Mouse (Mus musculus) embryonic facial prominence, embryonic 14.5 days (tissue): ENCODE results near the gene Tspoap1. TPM values are rescaled to one million over a fixed set of nuclear protein-coding genes. Genes with fewer than 3 reads are reported as not detected.

ENCODE experiments used
- ATAC-seq: fragments of 200-750 bp; cut with Nextera tagmentation; 2 replicates; pipeline ENCODE4 v1.8.0; 2017; ENCODE audit warnings: low read depth, moderate number of reproducible peaks, moderate TSS enrichment
- DNase-seq: peaks from one replicate; pipeline ENCODE4 v3.0.0-alpha.2; 2015; ENCODE audit warnings: low spot score
- H3K27ac ChIP-seq: fragments of 300-500 bp; sonication (generic); replicated peaks from 2 replicates; pipeline ENCODE4 v1.5.1; 2014; ENCODE audit warnings: low read depth, mild to moderate bottlenecking, low read length, moderate library complexity
- H3K27me3 ChIP-seq: fragments of 300-500 bp; sonication (generic); replicated peaks from 2 replicates; pipeline ENCODE4 v1.6.1; 2014; ENCODE audit warnings: low read length; ENCODE audit not compliant: control insufficient read depth, insufficient read depth
- H3K36me3 ChIP-seq: fragments of 300-500 bp; sonication (generic); 2 replicates; pipeline ENCODE4 v1.6.1; 2014; ENCODE audit warnings: low read length, mixed read lengths; ENCODE audit not compliant: control insufficient read depth, insufficient read depth
- H3K4me1 ChIP-seq: fragments of 300-500 bp; sonication (generic); 2 replicates; pipeline ENCODE4 v1.6.1; 2014; ENCODE audit warnings: antibody characterized with exemption, low read length; ENCODE audit not compliant: control insufficient read depth, insufficient read depth
- H3K4me2 ChIP-seq: fragments of 300-500 bp; sonication (generic); 2 replicates; pipeline ENCODE4 v1.6.1; 2014; ENCODE audit warnings: low read depth, mild to moderate bottlenecking, low read length, moderate library complexity, mixed read lengths
- H3K4me3 ChIP-seq: fragments of 300-500 bp; sonication (generic); 2 replicates; pipeline ENCODE4 v1.5.1; 2014; ENCODE audit warnings: low read depth, mild to moderate bottlenecking, low read length
- H3K9ac ChIP-seq: fragments of 300-500 bp; sonication (generic); 2 replicates; pipeline ENCODE4 v1.6.1; 2014; ENCODE audit warnings: low read depth, mild to moderate bottlenecking, low read length, moderate library complexity, mixed read lengths
- H3K9me3 ChIP-seq: fragments of 300-500 bp; sonication (generic); 2 replicates; pipeline ENCODE4 v1.6.1; 2016; ENCODE audit warnings: low read length; ENCODE audit not compliant: control insufficient read depth
- WGBS: fragments of 180-500 bp; shearing (Covaris S2); extraction: QIAGEN DNeasy Blood & Tissue Kit; methylation state at CpG from one replicate; pipeline ENCODE4 v1.1.7; 2014; 5-methylcytosine and 5-hydroxymethylcytosine counted together
- polyA plus RNA-seq: library from polyadenylated mRNA; unstranded; fragments of >200 nt; fragmentation: Nextera tagmentation; extraction: Ambion mirVana; gene quantifications from 2 replicates; pipeline ENCODE4 v1.2.1, GENCODE M21; 2014

Gene Tspoap1
- 1.9 and 2.2 TPM in 2 replicates for polyA plus RNA-seq

DNA sequence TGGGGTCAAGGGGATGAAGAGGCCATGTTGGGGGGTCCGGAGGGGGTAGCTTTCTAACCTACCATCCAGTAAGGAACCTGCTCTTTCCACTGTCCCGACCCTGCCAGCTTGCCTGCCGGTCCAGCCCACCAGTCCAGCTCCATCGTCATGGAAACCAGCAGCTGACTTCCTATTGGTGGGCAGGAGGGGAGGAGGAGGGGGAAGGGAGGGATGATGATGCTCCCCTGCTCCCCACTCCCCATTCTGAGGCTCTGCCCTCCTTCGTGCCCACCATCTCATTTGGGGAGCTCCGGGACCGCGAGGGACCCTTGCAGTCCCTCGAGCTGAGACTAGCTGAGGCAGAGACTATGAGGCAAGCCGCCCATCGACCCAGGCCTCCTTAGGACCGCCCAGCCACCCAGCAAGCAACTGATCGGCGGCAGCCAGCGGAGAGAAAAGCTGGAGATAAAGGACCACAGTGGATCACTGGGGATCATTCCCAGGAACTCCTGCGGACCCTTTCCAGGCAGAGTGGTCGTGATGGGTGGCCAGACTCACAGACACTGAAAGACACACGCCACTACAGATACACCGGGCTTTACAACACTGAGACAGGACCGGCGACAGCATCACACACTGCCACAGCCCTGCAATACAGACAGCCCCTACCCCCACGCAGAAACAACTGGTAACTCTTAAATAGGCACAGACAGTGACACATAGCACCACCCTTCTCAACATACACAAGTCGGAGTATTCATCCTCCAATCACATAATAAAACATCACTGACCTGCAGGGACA is at the start of gene Tspoap1:
TSS of gene Tspoap1 (plus strand) at position 241 of the 781 bp plus-strand sequence.
- Histone ChIP-seq H3K27me3 (peaks cover 63% of the 10 kb centered on the region), H3K27ac (no peak within 1 kb of the TSS), H3K9me3 (no peaks in the 10 kb centered on the region), H3K9ac (peak within 1 kb of the TSS; percentile 19; the same call in 1 of the 2 replicates), H3K4me1 (peaks cover 7% of the 10 kb centered on the region), H3K4me3 (peak within 1 kb of the TSS; percentile 6; the same call in 1 of the 2 replicates), H3K4me2 (peak within 1 kb of the TSS; percentile 28), H3K36me3 (no peaks in the 10 kb centered on the region)
- WGBS = 6% methylated on average over 23 of the region's 23 CpGs
- ATAC-seq (no peak; the same call in 1 of the 2 replicates), DNase-seq (peak; percentile 19)

DNA sequence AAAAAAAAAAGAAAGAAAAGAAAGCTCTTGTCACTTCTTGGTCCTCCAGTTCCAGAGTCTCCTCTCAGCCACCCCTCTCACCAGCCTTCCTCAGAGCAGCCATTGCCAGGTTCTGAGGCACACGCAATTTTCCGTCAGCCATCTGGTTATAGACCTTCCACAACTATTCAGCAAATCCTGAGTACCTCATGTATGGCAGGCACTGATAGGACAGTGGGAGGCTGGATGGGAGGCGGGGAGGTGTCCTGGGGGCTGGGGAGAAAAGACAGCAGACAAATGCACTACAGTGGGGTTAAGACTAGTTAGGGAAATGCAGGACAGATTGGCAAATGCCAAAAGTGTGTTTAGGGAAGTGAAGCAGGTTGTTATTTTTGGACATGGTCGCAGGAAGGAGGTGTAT is 48.2 kb upstream of the Tspoap1 start:
- Histone ChIP-seq H3K4me1 (peaks cover 7% of the 10 kb centered on the region; the same call in 1 of the 2 replicates), H3K27ac (no peak overlapping the region), H3K9ac (no peak overlapping the region), H3K27me3 (no peaks in the 10 kb centered on the region), H3K4me2 (no peak overlapping the region), H3K9me3 (no peaks in the 10 kb centered on the region), H3K36me3 (no peaks in the 10 kb centered on the region), H3K4me3 (no peak overlapping the region)
- DNase-seq = no peak
- 78% methylated on average over 4 of the region's 4 CpGs for WGBS
- ATAC-seq = no peak

DNA sequence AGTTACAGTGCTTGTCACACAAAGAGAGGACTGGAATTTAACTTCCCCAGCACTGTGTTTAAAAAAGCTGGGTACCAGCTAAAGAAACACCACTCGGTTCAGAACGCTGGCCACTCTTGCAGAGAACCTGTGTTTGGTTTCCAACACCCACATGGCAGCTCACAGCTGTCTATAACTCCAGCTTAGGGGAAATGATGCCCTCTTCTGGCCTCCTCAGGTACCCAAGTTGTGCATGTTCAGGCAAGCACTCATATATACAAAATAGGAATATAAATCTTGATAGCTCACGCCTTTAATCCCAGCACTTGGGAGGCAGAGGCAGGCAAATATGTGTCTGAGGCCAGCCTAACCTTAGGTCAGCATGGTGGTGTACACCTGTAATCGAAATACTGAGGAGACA is 44.3 kb upstream of the Tspoap1 start:
- DNase-seq (no peak), ATAC-seq (no peak)
- H3K9ac ChIP-seq = no peak overlapping the region
- H3K36me3 ChIP-seq = no peaks in the 10 kb centered on the region
- WGBS = 81% methylated on average over 4 of the region's 4 CpGs
- H3K4me1 ChIP-seq = no peaks in the 10 kb centered on the region
- no peaks in the 10 kb centered on the region for H3K27me3 ChIP-seq
- no peak overlapping the region for H3K4me2 ChIP-seq
- H3K9me3 ChIP-seq = no peaks in the 10 kb centered on the region
- H3K4me3 ChIP-seq = no peak overlapping the region
- no peak overlapping the region for H3K27ac ChIP-seq

- H3K36me3 ChIP-seq = no peaks in the 10 kb centered on the region
- no peak overlapping the region for H3K4me3 ChIP-seq
- H3K9ac ChIP-seq = no peak overlapping the region
- WGBS = 77% methylated on average over 7 of the region's 7 CpGs
- DNase-seq = no peak
- no peaks in the 10 kb centered on the region for H3K9me3 ChIP-seq
- ATAC-seq = no peak
- H3K4me1 ChIP-seq = no peaks in the 10 kb centered on the region
- no peak overlapping the region for H3K27ac ChIP-seq
- no peaks in the 10 kb centered on the region for H3K27me3 ChIP-seq
- H3K4me2 ChIP-seq = no peak overlapping the region
Observed at GRCm38 (mm10) chr11:87719526-87719925, 40.8 kb upstream of the Tspoap1 start.

GRCm38 (mm10) chr11:87720324-87720723 is 40.0 kb upstream of the Tspoap1 start:
- Histone ChIP-seq H3K36me3 (no peaks in the 10 kb centered on the region), H3K27me3 (no peaks in the 10 kb centered on the region), H3K9me3 (no peaks in the 10 kb centered on the region), H3K4me2 (no peak overlapping the region), H3K4me1 (peaks cover under 1% of the 10 kb centered on the region; the same call in 1 of the 2 replicates), H3K27ac (no peak overlapping the region; the same call in 1 of the 2 replicates), H3K4me3 (no peak overlapping the region), H3K9ac (no peak overlapping the region)
- ATAC-seq (no peak), DNase-seq (no peak)
- WGBS = 34% methylated on average over 9 of the region's 9 CpGs

DNA sequence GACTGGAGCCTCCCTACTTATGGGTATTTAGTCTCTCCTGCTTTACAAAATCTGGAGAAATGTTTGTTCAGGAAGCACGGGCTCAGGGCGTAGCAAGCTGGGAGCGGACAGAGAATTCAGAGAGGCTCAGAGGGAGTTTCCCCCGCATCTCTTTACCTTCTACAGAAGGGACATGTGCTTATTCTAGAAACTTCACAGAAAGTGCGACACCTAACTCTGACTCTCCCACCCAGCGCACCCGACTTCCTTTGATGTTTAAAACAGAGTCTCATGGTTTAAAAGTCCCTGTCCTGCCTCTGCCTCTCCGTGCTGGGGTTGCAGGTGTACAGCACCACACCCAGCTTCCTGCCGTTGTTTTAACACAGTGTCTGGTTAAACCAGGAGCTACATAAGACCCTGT is 39.5 kb upstream of the Tspoap1 start:
- no peak overlapping the region for H3K4me3 ChIP-seq
- no peaks in the 10 kb centered on the region for H3K9me3 ChIP-seq
- 56% methylated on average over 9 of the region's 9 CpGs for WGBS

DNA sequence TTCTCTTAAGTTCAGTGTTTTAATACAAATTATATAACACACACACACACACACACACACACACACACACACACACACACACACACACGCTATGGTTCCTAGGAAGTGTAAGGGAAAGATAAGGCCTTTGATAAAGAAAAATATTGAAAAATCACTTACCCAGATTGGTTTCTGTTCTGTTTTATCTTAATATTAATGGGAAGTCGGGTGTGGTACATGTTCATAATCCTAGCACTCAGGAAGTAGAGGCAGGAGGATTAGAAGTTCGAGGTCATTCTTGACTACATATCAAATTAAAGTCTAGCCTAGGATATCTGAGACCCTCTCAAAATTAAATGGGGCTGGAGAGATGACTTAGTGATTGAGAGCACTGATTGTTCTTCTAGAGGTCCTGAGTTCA is 38.2 kb upstream of the Tspoap1 start:
- no peaks in the 10 kb centered on the region for H3K27me3 ChIP-seq
- H3K9ac ChIP-seq = no peak overlapping the region
- no peak for ATAC-seq
- no peak overlapping the region for H3K4me3 ChIP-seq
- no peaks in the 10 kb centered on the region for H3K9me3 ChIP-seq
- H3K36me3 ChIP-seq = no peaks in the 10 kb centered on the region
- H3K4me1 ChIP-seq = peaks cover 14% of the 10 kb centered on the region
- H3K27ac ChIP-seq = no peak overlapping the region
- 67% methylated on average over 3 of the region's 3 CpGs for WGBS
- H3K4me2 ChIP-seq = no peak overlapping the region
- DNase-seq = no peak

More for the DNA sequence above, 39.5 kb upstream of the Tspoap1 start:
- Histone ChIP-seq H3K9ac (no peak overlapping the region), H3K27ac (no peak overlapping the region; the same call in 1 of the 2 replicates), H3K27me3 (no peaks in the 10 kb centered on the region), H3K36me3 (no peaks in the 10 kb centered on the region), H3K4me2 (no peak overlapping the region), H3K4me1 (peaks cover 5% of the 10 kb centered on the region; the same call in 1 of the 2 replicates)
- no peak for ATAC-seq
- DNase-seq = no peak

DNA sequence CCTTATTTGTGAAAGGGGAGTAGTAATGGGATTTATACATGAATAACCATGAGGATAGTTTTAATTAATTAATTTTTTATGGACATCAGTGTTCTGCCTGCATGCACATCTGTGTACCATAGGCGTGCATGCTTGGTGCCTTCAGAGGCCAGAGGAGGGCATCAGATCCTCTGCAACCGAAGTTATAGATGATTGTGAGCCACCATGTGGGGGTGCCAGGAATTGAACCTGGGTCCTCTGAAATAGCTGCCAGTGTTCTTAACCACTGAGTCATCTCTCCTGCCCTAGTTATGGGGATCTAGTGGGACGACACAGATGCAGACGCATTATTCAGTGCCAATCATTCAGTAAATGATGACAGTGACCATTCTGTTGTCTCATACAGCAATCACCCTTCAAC is 37.5 kb upstream of the Tspoap1 start:
- DNase-seq (no peak), ATAC-seq (no peak)
- H3K4me1 ChIP-seq = peaks cover 14% of the 10 kb centered on the region
- no peaks in the 10 kb centered on the region for H3K9me3 ChIP-seq
- WGBS = 88% methylated on average over 4 of the region's 4 CpGs
- H3K27ac ChIP-seq = no peak overlapping the region
- no peak overlapping the region for H3K4me3 ChIP-seq
- no peak overlapping the region for H3K4me2 ChIP-seq
- H3K9ac ChIP-seq = no peak overlapping the region
- H3K36me3 ChIP-seq = no peaks in the 10 kb centered on the region
- no peaks in the 10 kb centered on the region for H3K27me3 ChIP-seq

DNA sequence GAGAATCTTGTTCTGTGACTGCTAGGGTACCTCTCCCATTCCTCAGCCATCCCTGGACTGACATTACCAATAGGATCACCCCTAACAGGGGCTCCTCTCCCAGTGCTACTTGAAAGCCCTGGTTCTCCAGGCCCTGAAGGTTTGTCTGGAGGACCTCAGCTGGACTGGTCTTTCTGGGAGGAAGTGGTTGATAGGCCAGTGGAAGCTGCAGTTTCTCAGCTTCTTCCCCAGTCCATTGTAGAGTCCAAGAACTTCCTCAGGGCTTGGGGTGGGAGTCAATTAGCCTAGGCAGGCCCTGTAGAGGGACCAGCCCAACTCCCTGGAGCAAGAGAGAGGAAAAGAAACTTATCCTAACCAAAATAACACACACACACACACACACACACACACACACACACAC is 34.8 kb upstream of the Tspoap1 start:
- H3K27ac ChIP-seq = peak overlapping the region; percentile 75
- H3K4me2 ChIP-seq = peak overlapping the region; percentile 16; the same call in 1 of the 2 replicates
- H3K9ac ChIP-seq = no peak overlapping the region; the same call in 1 of the 2 replicates

More for the DNA sequence above, 34.8 kb upstream of the Tspoap1 start:
- Histone ChIP-seq H3K4me1 (peaks cover 14% of the 10 kb centered on the region), H3K9me3 (no peaks in the 10 kb centered on the region), H3K36me3 (no peaks in the 10 kb centered on the region), H3K4me3 (no peak overlapping the region), H3K27me3 (no peaks in the 10 kb centered on the region)
- no peak for ATAC-seq
- DNase-seq = no peak
